Mouse (Mus musculus) myocyte (in vitro differentiated cells): ENCODE data around the gene Itih3. TPM values are rescaled to one million over a fixed set of nuclear protein-coding genes. Genes with fewer than 3 reads are reported as not detected.

Experiments used
- H3K27me3 ChIP-seq: one replicate; pipeline ENCODE4 v1.6.1; 2011; ENCODE audit not compliant: control insufficient read depth, insufficient read depth, insufficient read length
- H3K36me3 ChIP-seq: one replicate; pipeline ENCODE4 v1.6.1; 2011; ENCODE audit not compliant: control insufficient read depth, insufficient read depth
- H3K4me2 ChIP-seq: one replicate; pipeline ENCODE4 v1.6.1; 2011; ENCODE audit warnings: low read depth, control low read depth
- H3K4me3 ChIP-seq: one replicate; pipeline ENCODE4 v1.5.1; 2011; ENCODE audit warnings: mild to moderate bottlenecking, control low read depth, moderate library complexity
- H3K79me2 ChIP-seq: one replicate; pipeline ENCODE4 v1.6.1; 2011; ENCODE audit not compliant: control insufficient read depth, insufficient read depth
- H3ac ChIP-seq: one replicate; pipeline ENCODE4 v1.6.1; 2011; ENCODE audit not compliant: control insufficient read depth, insufficient read length
- CEBPB ChIP-seq: IDR thresholded peaks from 2 replicates; pipeline ENCODE4 v1.6.1; 2011; ENCODE audit warnings: mild to moderate bottlenecking, moderate library complexity; ENCODE audit not compliant: poor library complexity, insufficient read depth, severe bottlenecking
- E2F4 ChIP-seq: IDR thresholded peaks from one replicate; pipeline ENCODE4 v1.6.1; 2011; ENCODE audit warnings: mild to moderate bottlenecking, control low read depth, moderate library complexity; ENCODE audit not compliant: insufficient read depth
- MAX ChIP-seq: IDR thresholded peaks from one replicate; pipeline ENCODE4 v1.6.1; 2011; ENCODE audit warnings: low read depth, mild to moderate bottlenecking, control low read depth
- MYOD1 ChIP-seq, 3 experiments: IDR thresholded peaks; one replicate each; pipeline ENCODE4 v1.6.1; 2011; ENCODE audit warnings: control low read depth in 2 of 3, low read depth in 2 of 3, mild to moderate bottlenecking in 2 of 3, moderate library complexity in 1 of 3; ENCODE audit not compliant: insufficient read length in 2 of 3, control insufficient read depth in 1 of 3
- MYOG ChIP-seq, 3 experiments: IDR thresholded peaks; one replicate each; pipeline ENCODE4 v1.6.1; 2011; ENCODE audit warnings: control low read depth in 2 of 3, low read depth in 2 of 3, mild to moderate bottlenecking in 2 of 3; ENCODE audit not compliant: insufficient read length in 2 of 3, control insufficient read depth in 1 of 3, insufficient read depth in 1 of 3
- POLR2A ChIP-seq: IDR thresholded peaks from one replicate; pipeline ENCODE4 v1.6.1; 2011; ENCODE audit warnings: low read depth, mild to moderate bottlenecking, control low read depth, moderate library complexity; ENCODE audit not compliant: insufficient read length
- POLR2AphosphoS2 ChIP-seq: IDR thresholded peaks from one replicate; pipeline ENCODE4 v1.6.1; 2011; ENCODE audit warnings: low read depth, control low read depth; ENCODE audit not compliant: insufficient read length
- REST ChIP-seq: IDR thresholded peaks from one replicate; pipeline ENCODE4 v1.6.1; 2011; ENCODE audit warnings: mild to moderate bottlenecking, control low read depth, moderate library complexity; ENCODE audit not compliant: insufficient read depth, insufficient read length
- SRF ChIP-seq: IDR thresholded peaks from one replicate; pipeline ENCODE4 v1.6.1; 2011; ENCODE audit warnings: low read depth; ENCODE audit not compliant: control insufficient read depth, insufficient read length
- TCF12 ChIP-seq: IDR thresholded peaks from one replicate; pipeline ENCODE4 v1.6.1; 2011; ENCODE audit warnings: mild to moderate bottlenecking, control low read depth; ENCODE audit not compliant: poor library complexity, insufficient read depth, severe bottlenecking
- TCF3 ChIP-seq: IDR thresholded peaks from one replicate; pipeline ENCODE4 v1.6.1; 2011; ENCODE audit warnings: low read depth, control low read depth; ENCODE audit not compliant: insufficient read length
- USF1 ChIP-seq: IDR thresholded peaks from one replicate; pipeline ENCODE4 v1.6.1; 2011; ENCODE audit warnings: low read depth, mild to moderate bottlenecking, control low read depth, moderate library complexity
- polyA plus RNA-seq: library from polyadenylated mRNA; unstranded; fragments of >200 nt; fragmentation: generic; extraction: Trizol; gene quantifications from one replicate; pipeline ENCODE4 v1.2.1, GENCODE M21; 2012; ENCODE audit warnings: missing spikeins

Gene Itih3
- polyA plus RNA-seq, 1 experiment: 0.04 TPM

DNA sequence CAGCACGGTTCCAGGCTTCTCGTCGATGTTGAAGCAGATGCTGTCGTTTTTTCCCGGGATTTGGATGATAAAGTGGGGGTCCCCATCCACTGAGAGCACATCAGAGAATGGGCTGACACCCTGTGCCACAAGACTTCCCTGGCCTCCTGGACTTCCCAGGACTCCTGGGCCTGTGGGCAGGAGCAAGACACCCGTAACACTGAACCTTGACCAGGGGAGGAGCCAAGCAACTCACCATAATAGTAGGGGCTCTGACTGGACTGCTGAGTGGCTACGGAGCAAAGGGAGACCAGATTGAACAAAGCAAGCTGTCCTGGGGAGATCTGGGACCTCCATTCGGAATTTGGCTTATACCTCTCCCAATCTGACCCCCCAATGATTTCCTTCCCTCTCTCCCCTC is 10.9 kb downstream of the Itih3 start:
- no peak overlapping the region for H3K4me3 ChIP-seq
- H3K4me2 ChIP-seq: no peak overlapping the region
- TF ChIP-seq TCF3 (no peak), MYOG (IDR thresholded peaks at IDR 0.05; ENCODE audit: control insufficient read depth in 1 of 3, insufficient read depth in 1 of 3, insufficient read length in 2 of 3, low read depth in 2 of 3) (no peak), USF1 (no peak), POLR2A (no peak), TCF12 (no peak), REST (no peak), SRF (no peak), POLR2AphosphoS2 (no peak), CEBPB (no peak), MYOD1 (IDR thresholded peaks at IDR 0.05; ENCODE audit: control insufficient read depth in 1 of 3, insufficient read length in 2 of 3, low read depth in 2 of 3) (no peak), MAX (no peak), E2F4 (no peak)
- no peak overlapping the region for H3ac ChIP-seq
- no peaks in the 10 kb centered on the region for H3K27me3 ChIP-seq
- no peaks in the 10 kb centered on the region for H3K79me2 ChIP-seq
- H3K36me3 ChIP-seq: no peaks in the 10 kb centered on the region

DNA sequence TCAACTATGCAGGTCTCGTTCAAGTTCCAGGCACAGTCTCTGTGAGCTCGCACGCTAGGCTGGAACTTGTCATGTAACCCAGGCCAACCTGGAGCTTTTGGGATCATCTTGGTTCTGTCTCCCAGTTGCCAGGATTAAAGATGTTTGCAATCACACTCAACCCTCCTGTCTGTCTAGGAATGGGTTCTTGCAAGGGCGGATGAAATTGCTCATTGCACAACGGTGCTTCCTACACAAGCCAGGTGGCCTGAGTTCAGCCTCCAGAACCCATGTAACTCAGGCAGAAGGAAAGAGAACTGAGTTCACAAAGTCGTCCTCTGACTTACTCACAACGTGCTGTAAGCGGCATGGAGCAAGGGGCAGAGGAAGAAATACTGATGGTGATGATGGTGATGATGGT is 12.4 kb downstream of the Itih3 start:
- Histone ChIP-seq H3K79me2 (no peaks in the 10 kb centered on the region), H3K36me3 (no peaks in the 10 kb centered on the region), H3K4me2 (no peak overlapping the region), H3K27me3 (no peaks in the 10 kb centered on the region), H3K4me3 (no peak overlapping the region), H3ac (no peak overlapping the region)
- no peak for TF ChIP-seq E2F4
- TF ChIP-seq REST: no peak
- no peak for TF ChIP-seq USF1
- TF ChIP-seq CEBPB: no peak
- no peak for TF ChIP-seq POLR2AphosphoS2
- TF ChIP-seq TCF12: no peak

DNA sequence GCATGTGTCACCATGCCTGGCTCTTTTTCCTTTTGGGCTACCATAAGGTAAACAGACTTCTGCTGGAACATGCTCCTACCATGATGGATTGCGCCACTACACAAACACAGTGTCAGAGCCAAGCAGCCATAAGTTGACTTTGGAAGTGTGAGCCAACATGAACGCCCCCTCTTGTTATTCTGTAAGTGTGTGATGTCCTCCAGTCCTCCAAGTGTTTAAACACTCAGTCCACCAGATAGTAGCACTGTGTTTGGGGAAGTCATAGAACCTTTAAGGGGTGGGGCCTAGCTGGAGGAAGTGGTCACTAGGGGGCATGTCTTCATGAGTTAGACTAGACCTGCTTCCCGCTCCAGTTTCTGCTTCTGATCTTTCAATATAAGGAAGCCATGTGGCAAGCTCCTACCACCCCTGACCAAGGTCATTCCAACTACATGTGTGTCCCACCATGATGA is 15.7 kb downstream of the Itih3 start:
- Histone ChIP-seq H3K79me2 (no peaks in the 10 kb centered on the region), H3K4me3 (no peak overlapping the region), H3K4me2 (no peak overlapping the region), H3K36me3 (no peaks in the 10 kb centered on the region), H3K27me3 (no peaks in the 10 kb centered on the region), H3ac (no peak overlapping the region)
- TF ChIP-seq TCF3 (no peak), MYOD1 (IDR thresholded peaks at IDR 0.05; ENCODE audit: control insufficient read depth in 1 of 3, insufficient read length in 2 of 3, low read depth in 2 of 3) (no peak), MAX (no peak), REST (no peak), SRF (no peak), POLR2A (no peak), POLR2AphosphoS2 (no peak), E2F4 (no peak), MYOG (IDR thresholded peaks at IDR 0.05; ENCODE audit: control insufficient read depth in 1 of 3, insufficient read depth in 1 of 3, insufficient read length in 2 of 3, low read depth in 2 of 3) (no peak), CEBPB (no peak), TCF12 (no peak), USF1 (no peak)

DNA sequence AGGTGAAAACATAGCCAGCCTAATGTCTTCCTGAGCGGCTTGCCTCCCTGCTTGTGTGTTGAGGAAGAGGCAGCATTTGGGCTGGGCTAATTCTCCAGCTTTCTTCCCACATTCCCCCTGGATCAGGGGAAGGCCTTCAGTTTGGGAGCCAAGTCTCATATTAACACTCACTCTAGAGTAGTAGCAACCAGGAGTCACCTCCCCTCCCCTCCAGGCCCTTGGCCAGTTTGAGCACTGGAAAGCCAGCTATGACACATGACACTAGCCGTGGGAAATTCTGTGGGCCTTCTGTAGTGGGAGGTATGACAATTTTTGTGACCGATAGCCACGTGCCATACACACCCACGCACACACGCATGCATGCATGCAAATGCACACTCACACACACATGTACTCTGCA is 17.6 kb downstream of the Itih3 start:
- Histone ChIP-seq H3K36me3 (no peaks in the 10 kb centered on the region), H3K4me3 (no peak overlapping the region), H3K4me2 (no peak overlapping the region), H3ac (no peak overlapping the region), H3K27me3 (no peaks in the 10 kb centered on the region), H3K79me2 (no peaks in the 10 kb centered on the region)
- TF ChIP-seq REST (no peak), MYOG (IDR thresholded peaks at IDR 0.05; ENCODE audit: control insufficient read depth in 1 of 3, insufficient read depth in 1 of 3, insufficient read length in 2 of 3, low read depth in 2 of 3) (no peak), MYOD1 (IDR thresholded peaks at IDR 0.05; ENCODE audit: control insufficient read depth in 1 of 3, insufficient read length in 2 of 3, low read depth in 2 of 3) (no peak), SRF (no peak), TCF3 (no peak), TCF12 (no peak), MAX (no peak), CEBPB (no peak), USF1 (no peak), POLR2AphosphoS2 (no peak), POLR2A (no peak), E2F4 (no peak)

DNA sequence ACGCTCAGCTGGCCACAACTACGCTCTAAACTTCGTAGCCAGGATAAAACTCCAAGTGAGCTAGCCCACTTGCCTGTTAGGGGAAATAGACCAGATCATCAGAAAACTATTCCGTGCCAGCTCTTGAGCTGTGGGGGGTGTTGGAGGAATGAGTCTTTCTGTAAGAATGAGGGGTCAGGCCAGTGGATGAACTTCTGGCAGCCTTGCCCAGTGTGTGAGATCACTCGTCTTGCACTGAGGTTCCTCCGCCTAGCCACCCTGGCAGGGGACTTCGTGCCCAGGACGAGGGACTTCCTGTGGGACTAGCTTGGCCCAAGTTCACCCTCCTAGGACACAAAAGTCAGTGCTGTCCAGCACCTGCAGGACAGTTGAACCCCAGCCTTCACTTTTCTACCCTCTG is 19.3 kb downstream of the Itih3 start:
- Histone ChIP-seq H3K4me2 (peak overlapping the region; percentile 42), H3K36me3 (no peaks in the 10 kb centered on the region), H3ac (no peak overlapping the region), H3K79me2 (no peaks in the 10 kb centered on the region), H3K4me3 (no peak overlapping the region), H3K27me3 (no peaks in the 10 kb centered on the region)
- TF ChIP-seq MAX (no peak), MYOD1 (IDR thresholded peaks at IDR 0.05; ENCODE audit: control insufficient read depth in 1 of 3, insufficient read length in 2 of 3, low read depth in 2 of 3) (no peak), CEBPB (no peak), USF1 (no peak)
